Comparison of ENCODE assay signal across 8 mouse cellular contexts in the genomic region with DNA sequence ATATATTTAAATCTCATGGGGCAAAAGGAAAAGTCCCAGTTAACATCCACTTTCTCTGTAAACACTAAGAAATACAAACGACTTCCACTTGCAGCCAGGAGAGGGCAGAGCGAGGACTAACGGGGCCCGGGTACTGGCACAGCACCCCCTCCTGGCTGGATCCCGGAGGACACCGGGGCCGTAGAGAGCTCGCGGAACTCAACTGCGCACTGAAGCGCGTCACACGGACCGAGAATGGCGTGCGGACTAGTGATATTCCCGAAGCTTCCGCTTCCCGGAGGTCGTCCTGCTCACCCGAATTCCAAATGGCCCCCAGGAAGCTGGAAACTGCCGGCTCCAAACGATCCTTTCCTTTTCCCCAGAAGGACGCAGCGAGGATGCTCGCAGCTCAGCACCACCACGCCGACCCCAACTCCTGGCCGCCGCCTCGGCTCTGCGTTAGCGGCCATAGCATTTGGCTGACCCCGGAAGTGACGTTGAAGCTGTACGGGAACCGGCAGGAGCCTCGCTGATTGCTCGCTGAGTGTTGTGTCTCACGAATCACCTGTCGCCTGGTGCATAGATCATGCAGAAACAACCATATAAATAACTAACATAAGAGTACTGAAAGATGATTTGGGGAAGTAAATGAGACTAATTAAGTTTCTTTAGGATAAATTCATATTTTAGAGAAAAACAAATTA. TPM values are rescaled to one million over a fixed set of nuclear protein-coding genes. Genes with fewer than 3 reads are reported as not detected.
A peak's percentile ranks its signal among the peaks of the same experiment; 100 is the strongest.
DNase-seq lines count a peak whose midpoint lies in the region; ATAC-seq lines count a peak whose summit lies in the region.

A gene (plus strand): TSS at position 554 of the 683 bp plus-strand sequence.

- DNase-seq in c-Kit-negative CD71-positive TER-119-positive erythroid progenitor cells, embryonic 14.5 days (ENCODE audit: low read depth, low spot score): peak; percentile 88
- DNase-seq in fibroblast of lung, adult 2 months (ENCODE audit: low read depth): peak; percentile 90
- DNase-seq in kidney, postnatal 14 days: peak; percentile 95
- DNase-seq in liver, embryonic 13.5 days: peak; percentile 85
- peak; percentile 95 for DNase-seq in neural tube, embryonic 10.5 days (ENCODE audit: extremely low spot score, low spot score)

- no peaks in the 10 kb centered on the region for H3K36me3 ChIP-seq in heart, embryonic 14.5 days (ENCODE audit: control insufficient read depth, insufficient read depth, low read length)
- no peaks in the 10 kb centered on the region for H3K36me3 ChIP-seq in liver, embryonic 13.5 days
- no peaks in the 10 kb centered on the region for H3K36me3 ChIP-seq in stomach, embryonic 16.5 days (ENCODE audit: control insufficient read depth, insufficient read depth, low read length)

- ATAC-seq in CD4-positive, CD25-positive, alpha-beta regulatory T cell, adult 4 months: peak; percentile 98
- ATAC-seq in heart, embryonic 14.5 days (ENCODE audit: insufficient number of reproducible peaks, insufficient read depth, low FRiP score, low read depth): peak; percentile 97
- ATAC-seq in liver, embryonic 13.5 days (ENCODE audit: low read depth): peak; percentile 100
- ATAC-seq in stomach, embryonic 16.5 days (ENCODE audit: insufficient read depth, low FRiP score): peak; percentile 99

- peak within 1 kb of the TSS; percentile 74 for H3K9ac ChIP-seq in heart, embryonic 14.5 days (ENCODE audit: low read length)
- peak within 1 kb of the TSS; percentile 69 for H3K9ac ChIP-seq in liver, embryonic 13.5 days
- peak within 1 kb of the TSS; percentile 80 for H3K9ac ChIP-seq in stomach, embryonic 16.5 days (ENCODE audit: low read length)

- peak within 1 kb of the TSS; percentile 86 to 97 for H3K27ac ChIP-seq in heart, embryonic 14.5 days (replicated peaks in 1 of 2; ENCODE audit: control insufficient read depth in 1 of 2, insufficient read depth in 1 of 2, low read depth in 2 of 2, low read length in 2 of 2)
- H3K27ac ChIP-seq in liver, embryonic 13.5 days: peak within 1 kb of the TSS; percentile 77
- H3K27ac ChIP-seq in stomach, embryonic 16.5 days (ENCODE audit: low read length): peak within 1 kb of the TSS; percentile 87

- H3K4me3 ChIP-seq in heart, embryonic 14.5 days (ENCODE audit: control insufficient read depth in 1 of 2, insufficient read depth in 1 of 2, low read depth in 1 of 2, low read length in 2 of 2): peak within 1 kb of the TSS; percentile 53 to 73
- peak within 1 kb of the TSS; percentile 64 for H3K4me3 ChIP-seq in liver, embryonic 13.5 days (replicated peaks)
- peak within 1 kb of the TSS; percentile 57 for H3K4me3 ChIP-seq in stomach, embryonic 16.5 days (replicated peaks; ENCODE audit: low read length)

- H3K4me1 ChIP-seq in heart, embryonic 14.5 days (ENCODE audit: control insufficient read depth in 2 of 2, insufficient read depth in 2 of 2, low read length in 2 of 2): peaks cover 0 to 5% of the 10 kb centered on the region in 2 experiments; a peak in 1 of 4 replicates
- peaks cover 6% of the 10 kb centered on the region for H3K4me1 ChIP-seq in liver, embryonic 13.5 days (replicated peaks)
- no peaks in the 10 kb centered on the region for H3K4me1 ChIP-seq in stomach, embryonic 16.5 days (ENCODE audit: control insufficient read depth, insufficient read depth, low read length)

- under 1% methylated on average over 38 of the region's 41 CpGs for WGBS in heart, embryonic 14.5 days
- WGBS in liver, embryonic 13.5 days (ENCODE audit: insufficient replicate concordance): under 1% methylated on average over 41 of the region's 41 CpGs
- under 1% methylated on average over 39 of the region's 41 CpGs for WGBS in stomach, embryonic 16.5 days

- H3K9me3 ChIP-seq in heart, embryonic 14.5 days (ENCODE audit: control insufficient read depth, low read length): no peaks in the 10 kb centered on the region
- no peaks in the 10 kb centered on the region for H3K9me3 ChIP-seq in liver, embryonic 13.5 days (replicated peaks)
- no peaks in the 10 kb centered on the region for H3K9me3 ChIP-seq in stomach, embryonic 16.5 days (replicated peaks; ENCODE audit: control insufficient read depth, low read length)

- H3K4me2 ChIP-seq in heart, embryonic 14.5 days (ENCODE audit: low read length): peak within 1 kb of the TSS; percentile 58
- peak within 1 kb of the TSS; percentile 67 for H3K4me2 ChIP-seq in liver, embryonic 13.5 days
- H3K4me2 ChIP-seq in stomach, embryonic 16.5 days (ENCODE audit: low read depth, low read length): peak within 1 kb of the TSS; percentile 52

- no peaks in the 10 kb centered on the region; the same call in 1 of the 2 replicates for H3K27me3 ChIP-seq in heart, embryonic 14.5 days (ENCODE audit: control insufficient read depth, insufficient read depth, low read length)
- no peaks in the 10 kb centered on the region for H3K27me3 ChIP-seq in liver, embryonic 13.5 days
- H3K27me3 ChIP-seq in stomach, embryonic 16.5 days (ENCODE audit: control insufficient read depth, insufficient read depth, low read length): no peaks in the 10 kb centered on the region

RNA-seq across cellular contexts. Expression of the gene that starts here (rescaled TPM):
- polyA plus RNA-seq in CD4-positive, CD25-positive, alpha-beta regulatory T cell, adult 4 months (2017; shearing (Covaris generic)): 10 to 100 TPM; 75.7 to 78.3 TPM
- 240 and 242 TPM in 2 replicates for polyA plus RNA-seq in heart, embryonic 14.5 days (2014; fragmentation: Nextera tagmentation; extraction: Ambion mirVana)
- 60.6 and 75.1 TPM in 2 replicates for polyA plus RNA-seq in liver, embryonic 13.5 days (2015; fragmentation: Nextera tagmentation; extraction: Ambion mirVana)
- 106 and 122 TPM in 2 replicates for polyA plus RNA-seq in stomach, embryonic 16.5 days (2015; fragmentation: Nextera tagmentation; extraction: Ambion mirVana)

Comparison
In these comparisons a context has a peak if more than half of its experiments do, and no peak if none do; other contexts are left out.
1. Peak in every context shown above with its lines: DNase-seq, ATAC-seq, H3K4me3 ChIP-seq and H3K27ac ChIP-seq.